Mouse (Mus musculus): ENCODE results near the gene Ahsa2. TPM values are rescaled to one million over a fixed set of nuclear protein-coding genes. Genes with fewer than 3 reads are reported as not detected.

Gene Ahsa2
- 50.4 TPM for polyA plus RNA-seq (2014; fragmentation: Illumina TruSeq; extraction: RNeasy Lipid Tissue Mini Kit (QIAGEN cat#74804); ENCODE audit: low read depth, low replicate concordance)

GRCm38 (mm10) chr11:23497718-23498509, at the start of gene Ahsa2:
Gene Ahsa2, minus strand, starts transcription at chr11:23498030.

GRCm38 (mm10) chr11:23520473-23521205, 22.8 kb upstream of the Ahsa2 start, which contains the start of gene 1700093K21Rik:
Gene 1700093K21Rik, minus strand, starts transcription at chr11:23521155.

Other genes with a start within 250 kb of the Ahsa2 start
- 141 TPM for gene Xpo1, start 242.0 kb downstream of the Ahsa2 start, polyA plus RNA-seq (2014; fragmentation: Illumina TruSeq; extraction: RNeasy Lipid Tissue Mini Kit (QIAGEN cat#74804); ENCODE audit: low read depth, low replicate concordance)
- 127 TPM for gene Usp34, start 191.1 kb downstream of the Ahsa2 start, polyA plus RNA-seq (2014; fragmentation: Illumina TruSeq; extraction: RNeasy Lipid Tissue Mini Kit (QIAGEN cat#74804); ENCODE audit: low read depth, low replicate concordance)
- not detected for gene 1700093K21Rik, start 23.1 kb upstream of the Ahsa2 start, polyA plus RNA-seq (2014; fragmentation: Illumina TruSeq; extraction: RNeasy Lipid Tissue Mini Kit (QIAGEN cat#74804); ENCODE audit: low read depth, low replicate concordance)
- gene 0610010F05Rik, start 135.6 kb upstream of the Ahsa2 start, polyA plus RNA-seq (2014; fragmentation: Illumina TruSeq; extraction: RNeasy Lipid Tissue Mini Kit (QIAGEN cat#74804); ENCODE audit: low read depth, low replicate concordance) = 40.1 TPM
- gene Pus10, start 167.6 kb upstream of the Ahsa2 start, polyA plus RNA-seq (2014; fragmentation: Illumina TruSeq; extraction: RNeasy Lipid Tissue Mini Kit (QIAGEN cat#74804); ENCODE audit: low read depth, low replicate concordance) = 39.4 TPM
- gene Pex13, start 167.9 kb upstream of the Ahsa2 start, polyA plus RNA-seq (2014; fragmentation: Illumina TruSeq; extraction: RNeasy Lipid Tissue Mini Kit (QIAGEN cat#74804); ENCODE audit: low read depth, low replicate concordance) = 69.4 TPM